Mouse (Mus musculus): ENCODE results near the gene Rasd1. TPM values are rescaled to one million over a fixed set of nuclear protein-coding genes. Genes with fewer than 3 reads are reported as not detected.
A peak's percentile ranks its signal among the peaks of the same experiment; 100 is the strongest.

Rasd1 gene
- total and polyA plus RNA-seq, 3 experiments, result 0.06 TPM; not detected in 2

DNA sequence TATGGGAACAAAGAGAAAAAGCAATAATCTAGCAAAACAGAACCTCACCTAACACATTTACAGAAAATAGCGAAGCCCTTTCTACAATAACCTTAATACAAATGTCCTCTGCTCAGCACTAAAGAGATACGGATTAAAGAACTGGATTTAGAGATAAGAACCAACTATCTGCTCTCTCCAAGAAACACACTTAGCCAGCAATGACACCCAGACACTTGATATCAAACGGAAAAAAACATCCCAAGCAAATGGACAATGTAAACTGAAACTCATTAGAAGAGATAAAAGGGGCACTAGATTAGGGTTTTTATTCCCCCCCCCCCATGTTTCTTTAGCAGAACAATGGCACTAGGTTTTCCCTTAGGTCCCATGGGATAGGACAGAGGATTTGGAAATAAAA is 45.3 kb downstream of the Rasd1 start (continued):
- TF ChIP-seq MXI1 (IDR thresholded peaks at IDR 0.05; ENCODE audit: low read depth, low read length), result no peak; the same call in 1 of the 2 replicates

DNA sequence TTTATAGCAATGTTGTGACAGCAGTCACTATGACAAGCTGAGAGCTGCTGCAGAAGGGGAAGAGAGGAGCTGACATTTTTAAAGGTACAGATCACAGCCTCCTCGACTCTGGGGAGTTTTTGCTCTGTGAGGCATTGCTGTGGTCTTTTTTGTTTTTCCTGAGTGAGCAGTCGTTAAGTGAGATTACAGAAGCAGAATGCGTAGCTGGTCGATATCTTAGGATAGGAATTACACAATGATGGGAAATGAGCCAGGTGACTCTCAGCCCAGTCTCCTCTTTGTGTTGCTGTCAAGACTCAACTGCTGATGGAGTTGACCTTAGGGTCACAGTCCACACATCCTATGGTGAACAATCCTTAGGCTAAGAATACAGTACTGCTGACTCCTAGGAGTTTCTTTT is 46.7 kb downstream of the Rasd1 start:
- no peak for TF ChIP-seq RCOR1 (IDR thresholded peaks at IDR 0.05; ENCODE audit: low read depth, low read length)
- TF ChIP-seq ZNF384 (IDR thresholded peaks at IDR 0.05; ENCODE audit: low read depth, low read length), result no peak; the same call in 1 of the 2 replicates
- no peak for TF ChIP-seq KAT2A (conservative IDR thresholded peaks at IDR 0.05; ENCODE audit: low read depth, low read length)
- TF ChIP-seq ETS1 (IDR thresholded peaks at IDR 0.05; ENCODE audit: low read depth, low read length), result peak; percentile 78
- TF ChIP-seq TCF12 (IDR thresholded peaks at IDR 0.05; ENCODE audit: low read depth, low read length), result peak; percentile 56; the same call in 1 of the 2 replicates
- no peak for TF ChIP-seq MAX (IDR thresholded peaks at IDR 0.05; ENCODE audit: low read length)
- TF ChIP-seq MXI1 (IDR thresholded peaks at IDR 0.05; ENCODE audit: low read depth, low read length), result peak; percentile 68
- TF ChIP-seq SIN3A (IDR thresholded peaks at IDR 0.05; ENCODE audit: low read length), result peak; percentile 59; the same call in 1 of the 2 replicates
- no peak for TF ChIP-seq GABPA (IDR thresholded peaks at IDR 0.05; ENCODE audit: low read depth, low read length)
- TF ChIP-seq TBP (IDR thresholded peaks at IDR 0.05; ENCODE audit: low read depth, low read length), result no peak
- no peak for TF ChIP-seq E2F4 (IDR thresholded peaks at IDR 0.05; ENCODE audit: borderline replicate concordance, low read depth, low read length)
- TF ChIP-seq BHLHE40 (IDR thresholded peaks at IDR 0.05; ENCODE audit: borderline replicate concordance, low read depth, low read length), result no peak
- TF ChIP-seq EP300 (IDR thresholded peaks at IDR 0.05; ENCODE audit: low read depth in 1 of 2, low read length in 2 of 2), result peak; percentile 55 to 65; a peak in 2 of 4 replicates
- TF ChIP-seq POLR2A (IDR thresholded peaks at IDR 0.05; ENCODE audit: control insufficient read depth in 1 of 2, insufficient read depth in 1 of 2, low read depth in 1 of 2, low read length in 2 of 2, poor library complexity in 1 of 2), result no peak
- TF ChIP-seq MAZ (IDR thresholded peaks at IDR 0.05; ENCODE audit: low read depth, low read length), result 0 out of 2 replicates have a peak, but pooled peaks have one; percentile 30
- no peak overlapping the region for H3K9ac ChIP-seq (ENCODE audit: control insufficient read depth, low read depth, low read length, poor library complexity, severe bottlenecking)
- no peaks in the 10 kb centered on the region for H3K27me3 ChIP-seq (ENCODE audit: control insufficient read depth in 1 of 2, insufficient read depth in 2 of 2, low read length in 2 of 2)
- no peak overlapping the region for H3K27ac ChIP-seq (ENCODE audit: control insufficient read depth, low read depth, low read length)
- DNase-seq (ENCODE audit: low read depth, low spot score), result peak; percentile 49
- no peak overlapping the region for H3K4me3 ChIP-seq (ENCODE audit: control insufficient read depth in 1 of 2, insufficient read depth in 1 of 2, low read depth in 2 of 2, low read length in 2 of 2)
- peaks cover 0 to 32% of the 10 kb centered on the region in 2 experiments; a peak in 2 of 4 replicates for H3K36me3 ChIP-seq (ENCODE audit: control insufficient read depth in 1 of 2, insufficient read depth in 2 of 2, low read length in 2 of 2)
- H3K4me1 ChIP-seq (ENCODE audit: control insufficient read depth in 1 of 2, insufficient read depth in 2 of 2, low read length in 2 of 2), result peaks cover 26 to 37% of the 10 kb centered on the region in 2 experiments
- H3K79me2 ChIP-seq (ENCODE audit: control insufficient read depth, insufficient read depth, low read length, poor library complexity), result no peaks in the 10 kb centered on the region
- no peaks in the 10 kb centered on the region for H3K9me3 ChIP-seq (replicated peaks; ENCODE audit: insufficient read depth, low read length)

DNA sequence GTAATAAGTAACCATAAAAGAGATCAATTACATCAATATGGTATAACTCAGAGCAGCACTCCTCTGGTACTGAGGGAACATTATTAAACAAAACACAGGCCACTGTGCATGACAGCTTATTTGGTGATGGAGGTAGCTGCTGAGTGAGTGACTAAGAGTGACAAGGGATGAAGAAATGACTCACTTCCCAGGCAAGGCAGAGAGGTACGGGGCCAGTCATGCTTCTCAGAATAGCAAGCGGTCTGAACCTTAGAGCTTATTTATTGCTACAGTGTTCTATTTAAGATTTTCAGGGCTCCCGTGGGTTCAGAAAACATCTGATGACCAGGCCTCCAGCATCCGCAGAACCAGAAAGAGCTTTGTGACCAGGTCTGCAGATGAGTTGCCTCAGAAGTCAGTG is 51.0 kb downstream of the Rasd1 start:
- DNase-seq (ENCODE audit: low read depth, low spot score), result no peak
- no peak for TF ChIP-seq CTCF (IDR thresholded peaks at IDR 0.05 in 2 of 3, conservative IDR thresholded peaks at IDR 0.05 in 1 of 3; ENCODE audit: control insufficient read depth in 1 of 3, insufficient read depth in 1 of 3, low read depth in 2 of 3, low read length in 3 of 3, poor library complexity in 1 of 3, severe bottlenecking in 1 of 3)
- no peak for TF ChIP-seq MYB (IDR thresholded peaks at IDR 0.05; ENCODE audit: low read depth, low read length)
- Histone ChIP-seq H3K4me1 (ENCODE audit: control insufficient read depth in 1 of 2, insufficient read depth in 2 of 2, low read length in 2 of 2) (peaks cover 9 to 12% of the 10 kb centered on the region in 2 experiments), H3K27ac (ENCODE audit: control insufficient read depth, low read depth, low read length) (no peak overlapping the region), H3K79me2 (ENCODE audit: control insufficient read depth, insufficient read depth, low read length, poor library complexity) (no peaks in the 10 kb centered on the region), H3K9ac (ENCODE audit: control insufficient read depth, low read depth, low read length, poor library complexity, severe bottlenecking) (no peak overlapping the region), H3K4me3 (ENCODE audit: control insufficient read depth in 1 of 2, insufficient read depth in 1 of 2, low read depth in 2 of 2, low read length in 2 of 2) (no peak overlapping the region), H3K27me3 (ENCODE audit: control insufficient read depth in 1 of 2, insufficient read depth in 2 of 2, low read length in 2 of 2) (0 out of 4 replicates have a peak, but pooled peaks cover 0 to 2% of the 10 kb centered on the region in 2 experiments), H3K36me3 (ENCODE audit: control insufficient read depth in 1 of 2, insufficient read depth in 2 of 2, low read length in 2 of 2) (peaks cover 0 to 9% of the 10 kb centered on the region in 2 experiments; a peak in 2 of 4 replicates), H3K9me3 (replicated peaks; ENCODE audit: insufficient read depth, low read length) (no peaks in the 10 kb centered on the region)

Other genes starting within 250 kb of the Rasd1 start
- 2.0 and 3.1 TPM in 2 replicates for gene Pld6, start 177.3 kb downstream of the Rasd1 start, total RNA-seq (2012; rRNA removed)
- 1 to 10 TPM in 1 of 2 experiments, not detected in 1; 5.5 TPM for gene Pld6, start 177.3 kb downstream of the Rasd1 start, polyA plus RNA-seq (2012; ENCODE audit: insufficient read depth in 1 of 2, insufficient read length in 2 of 2, low read depth in 1 of 2, low replicate concordance in 2 of 2, missing spikeins in 1 of 2)
- gene Flcn, start 154.9 kb downstream of the Rasd1 start, total RNA-seq (2012; rRNA removed), result 33.7 and 36.3 TPM in 2 replicates
- gene Flcn, start 154.9 kb downstream of the Rasd1 start, polyA plus RNA-seq (2012; ENCODE audit: insufficient read depth in 1 of 2, insufficient read length in 2 of 2, low read depth in 1 of 2, low replicate concordance in 2 of 2, missing spikeins in 1 of 2), result 10 to 100 TPM in 1 of 2 experiments, not detected in 1; 36.1 TPM
- 22.2 and 26.6 TPM in 2 replicates for gene Nt5m, start 125.5 kb downstream of the Rasd1 start, total RNA-seq (2012; rRNA removed)
- gene Nt5m, start 125.5 kb downstream of the Rasd1 start, polyA plus RNA-seq (2012; ENCODE audit: insufficient read depth in 1 of 2, insufficient read length in 2 of 2, low read depth in 1 of 2, low replicate concordance in 2 of 2, missing spikeins in 1 of 2), result 10 to 100 TPM in 1 of 2 experiments, not detected in 1; 29.1 TPM
- 180 and 181 TPM in 2 replicates for gene Cops3, start 125.1 kb downstream of the Rasd1 start, total RNA-seq (2012; rRNA removed)
- gene Cops3, start 125.1 kb downstream of the Rasd1 start, polyA plus RNA-seq (2012; ENCODE audit: insufficient read depth in 1 of 2, insufficient read length in 2 of 2, low read depth in 1 of 2, low replicate concordance in 2 of 2, missing spikeins in 1 of 2), result 100 to 1,000 TPM in 1 of 2 experiments, not detected in 1; 198 TPM
- gene Med9, start 16.7 kb downstream of the Rasd1 start, total RNA-seq (2012; rRNA removed), result 43.8 and 46.8 TPM in 2 replicates
- gene Med9, start 16.7 kb downstream of the Rasd1 start, polyA plus RNA-seq (2012; ENCODE audit: insufficient read depth in 1 of 2, insufficient read length in 2 of 2, low read depth in 1 of 2, low replicate concordance in 2 of 2, missing spikeins in 1 of 2), result 10 to 100 TPM in 1 of 2 experiments, not detected in 1; 48.4 TPM
- gene Pemt, start 81.5 kb upstream of the Rasd1 start, total RNA-seq (2012; rRNA removed), result 20.0 and 27.9 TPM in 2 replicates
- 10 to 100 TPM in 1 of 2 experiments, not detected in 1; 26.1 TPM for gene Pemt, start 81.5 kb upstream of the Rasd1 start, polyA plus RNA-seq (2012; ENCODE audit: insufficient read depth in 1 of 2, insufficient read length in 2 of 2, low read depth in 1 of 2, low replicate concordance in 2 of 2, missing spikeins in 1 of 2)
- gene Rai1, start 140.1 kb upstream of the Rasd1 start, total RNA-seq (2012; rRNA removed), result 25.0 and 26.3 TPM in 2 replicates
- gene Rai1, start 140.1 kb upstream of the Rasd1 start, polyA plus RNA-seq (2012; ENCODE audit: insufficient read depth in 1 of 2, insufficient read length in 2 of 2, low read depth in 1 of 2, low replicate concordance in 2 of 2, missing spikeins in 1 of 2), result 100 to 1,000 TPM in 1 of 2 experiments, 10 to 100 TPM in 1; 56.7 to 101 TPM